Mouse (Mus musculus) forebrain, embryonic 15.5 days (tissue): Measurements from ENCODE around the gene Adar. TPM values are rescaled to one million over a fixed set of nuclear protein-coding genes. Genes with fewer than 3 reads are reported as not detected.

ENCODE experiments used
- ATAC-seq: fragments of 200-750 bp; cut with Nextera tagmentation; replicated peaks from 2 replicates; pipeline ENCODE4 v1.8.0; 2017; ENCODE audit warnings: mild to moderate bottlenecking, moderate TSS enrichment, moderate library complexity
- H3K27ac ChIP-seq: fragments of 300-500 bp; sonication (generic); replicated peaks from 2 replicates; pipeline ENCODE4 v1.5.1; 2015; ENCODE audit warnings: mild to moderate bottlenecking, inconsistent platforms
- H3K27me3 ChIP-seq: fragments of 300-500 bp; sonication (generic); 2 replicates; pipeline ENCODE4 v1.6.1; 2015; ENCODE audit warnings: inconsistent platforms
- H3K36me3 ChIP-seq: fragments of 300-500 bp; sonication (generic); 2 replicates; pipeline ENCODE4 v1.6.1; 2015; ENCODE audit warnings: mild to moderate bottlenecking, inconsistent platforms
- H3K4me1 ChIP-seq: fragments of 300-500 bp; sonication (generic); 2 replicates; pipeline ENCODE4 v1.6.1; 2015; ENCODE audit warnings: inconsistent platforms
- H3K4me2 ChIP-seq: fragments of 300-500 bp; sonication (generic); replicated peaks from 2 replicates; pipeline ENCODE4 v1.6.1; 2015; ENCODE audit warnings: mild to moderate bottlenecking, inconsistent platforms
- H3K4me3 ChIP-seq: fragments of 300-500 bp; sonication (generic); 2 replicates; pipeline ENCODE4 v1.5.1; 2015; ENCODE audit warnings: mild to moderate bottlenecking, inconsistent platforms
- H3K9ac ChIP-seq: fragments of 300-500 bp; sonication (generic); replicated peaks from 2 replicates; pipeline ENCODE4 v1.6.1; 2015; ENCODE audit warnings: mild to moderate bottlenecking, inconsistent platforms
- H3K9me3 ChIP-seq: fragments of 300-500 bp; sonication (generic); 2 replicates; pipeline ENCODE4 v1.6.1; 2016; ENCODE audit warnings: inconsistent platforms
- WGBS: fragments of 180-500 bp; shearing (Covaris S2); methylation state at CpG from one replicate; pipeline ENCODE4 v1.1.7; 2015; ENCODE audit warnings: mixed read lengths; 5-methylcytosine and 5-hydroxymethylcytosine counted together
- polyA plus RNA-seq: library from polyadenylated mRNA; unstranded; fragments of >200 nt; fragmentation: Nextera tagmentation; extraction: Ambion mirVana; gene quantifications from 2 replicates; pipeline ENCODE4 v1.2.1, GENCODE M21; 2015

Adar gene
- polyA plus RNA-seq, 1 experiment from 2014 or later, result 25.6 TPM

GRCm38 (mm10) chr3:89801507-89801847 lies 86.7 kb downstream of the Adar start:
- H3K4me1 ChIP-seq, result no peaks in the 10 kb centered on the region
- no peaks in the 10 kb centered on the region for H3K36me3 ChIP-seq
- no peak overlapping the region for H3K9ac ChIP-seq
- no peak for ATAC-seq
- 49% methylated on average over 3 of the region's 3 CpGs for WGBS
- no peak overlapping the region for H3K4me3 ChIP-seq
- H3K9me3 ChIP-seq, result no peaks in the 10 kb centered on the region
- no peak overlapping the region for H3K27ac ChIP-seq
- no peaks in the 10 kb centered on the region for H3K27me3 ChIP-seq
- H3K4me2 ChIP-seq, result no peak overlapping the region

DNA sequence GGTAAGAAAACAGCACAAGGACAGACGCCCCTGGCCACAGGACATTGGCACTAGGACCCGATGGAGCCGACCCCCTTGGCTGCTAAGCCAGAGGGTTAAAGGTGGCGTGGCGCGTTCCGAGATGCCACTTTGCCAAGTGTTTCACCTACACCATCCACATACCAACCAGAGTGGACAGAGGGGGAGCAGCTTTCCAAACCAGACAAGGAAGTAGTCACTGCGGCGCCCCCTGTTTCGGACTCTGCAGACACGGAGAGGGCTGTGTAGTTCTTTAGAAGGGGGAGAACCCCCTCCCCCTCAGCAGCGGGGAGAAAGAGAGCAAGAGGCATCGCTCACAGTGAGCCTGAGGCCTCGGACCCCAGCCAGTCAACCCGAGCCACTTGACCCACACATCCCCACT lies 88.1 kb downstream of the Adar start:
- Histone ChIP-seq H3K36me3 (no peaks in the 10 kb centered on the region), H3K4me1 (no peaks in the 10 kb centered on the region), H3K4me2 (no peak overlapping the region), H3K27me3 (no peaks in the 10 kb centered on the region), H3K9me3 (no peaks in the 10 kb centered on the region), H3K9ac (no peak overlapping the region), H3K27ac (no peak overlapping the region), H3K4me3 (no peak overlapping the region)
- WGBS, result 75% methylated on average over 15 of the region's 15 CpGs
- ATAC-seq, result no peak

Other genes with a start within 250 kb of the Adar start
- gene Kcnn3, start 194.9 kb upstream of the Adar start, polyA plus RNA-seq, result 9.0 and 10.4 TPM in 2 replicates
- 25.9 and 26.8 TPM in 2 replicates for gene Chrnb2, start 49.6 kb downstream of the Adar start, polyA plus RNA-seq
- gene Ube2q1, start 58.6 kb downstream of the Adar start, polyA plus RNA-seq, result 13.3 and 13.4 TPM in 2 replicates
- gene She, start 116.3 kb downstream of the Adar start, polyA plus RNA-seq, result 1.1 and 1.3 TPM in 2 replicates
- gene Il6ra, start 198.2 kb downstream of the Adar start, polyA plus RNA-seq, result 0.73 and 0.82 TPM in 2 replicates
- gene Atp8b2, start 248.5 kb downstream of the Adar start, polyA plus RNA-seq, result 10.6 and 14.4 TPM in 2 replicates